Mouse (Mus musculus) embryonic facial prominence, embryonic 10.5 days (tissue): ENCODE measurements around the gene Lancl2. TPM values are rescaled to one million over a fixed set of nuclear protein-coding genes. Genes with fewer than 3 reads are reported as not detected.

Source experiments
- DNase-seq: peaks from one replicate; pipeline ENCODE4 v3.0.0-alpha.2; 2017; ENCODE audit warnings: low spot score
- H3K27ac ChIP-seq: fragments of 300-500 bp; sonication (generic); replicated peaks from 2 replicates; pipeline ENCODE4 v1.5.1; 2016; ENCODE audit warnings: mild to moderate bottlenecking
- H3K27me3 ChIP-seq: fragments of 300-500 bp; sonication (generic); replicated peaks from 2 replicates; pipeline ENCODE4 v1.6.1; 2016; ENCODE audit warnings: low read depth, mild to moderate bottlenecking; ENCODE audit not compliant: poor library complexity, severe bottlenecking
- H3K36me3 ChIP-seq: fragments of 300-500 bp; sonication (generic); replicated peaks from 2 replicates; pipeline ENCODE4 v1.6.1; 2016; ENCODE audit warnings: mild to moderate bottlenecking, moderate library complexity
- H3K4me1 ChIP-seq: fragments of 300-500 bp; sonication (generic); 2 replicates; pipeline ENCODE4 v1.6.1; 2016
- H3K4me3 ChIP-seq: fragments of 300-500 bp; sonication (generic); 2 replicates; pipeline ENCODE4 v1.5.1; 2016; ENCODE audit warnings: mild to moderate bottlenecking, moderate library complexity
- H3K9me3 ChIP-seq: fragments of 300-500 bp; sonication (generic); 2 replicates; pipeline ENCODE4 v1.6.1; 2016; ENCODE audit warnings: mild to moderate bottlenecking
- WGBS: fragments of 180-500 bp; shearing (Covaris S2); methylation state at CpG from one replicate; pipeline ENCODE4 v1.1.7; 2016; 5-methylcytosine and 5-hydroxymethylcytosine counted together
- polyA plus RNA-seq: library from polyadenylated mRNA; unstranded; fragments of >200 nt; fragmentation: Nextera tagmentation; extraction: Ambion mirVana; gene quantifications from 2 replicates; pipeline ENCODE4 v1.2.1, GENCODE M21; 2016

The Lancl2 gene
- 33.8 and 36.6 TPM in 2 replicates for polyA plus RNA-seq

- Histone ChIP-seq H3K27ac (peak within 1 kb of the TSS; percentile 99), H3K9me3 (no peaks in the 10 kb centered on the region), H3K4me1 (peaks cover 15% of the 10 kb centered on the region), H3K4me3 (peak within 1 kb of the TSS; percentile 81), H3K27me3 (no peaks in the 10 kb centered on the region), H3K36me3 (no peaks in the 10 kb centered on the region)
- DNase-seq = no peak
- WGBS = under 1% methylated on average over 10 of the region's 10 CpGs
These were observed at the start of gene Lancl2 for GRCm38 (mm10) chr6:57702376-57702742. Lancl2 (plus strand) TSS chr6:57702540.

- no peak for DNase-seq
- no peak overlapping the region for H3K4me3 ChIP-seq
- H3K9me3 ChIP-seq = no peaks in the 10 kb centered on the region
- H3K36me3 ChIP-seq = no peaks in the 10 kb centered on the region
- 85% methylated on average over 4 of the region's 4 CpGs for WGBS
- no peak overlapping the region for H3K27ac ChIP-seq
- no peaks in the 10 kb centered on the region for H3K27me3 ChIP-seq
- no peaks in the 10 kb centered on the region for H3K4me1 ChIP-seq
These were observed 41.0 kb upstream of the Lancl2 start for GRCm38 (mm10) chr6:57661295-57661694.

GRCm38 (mm10) chr6:57684156-57684555, 18.2 kb upstream of the Lancl2 start:
- 88% methylated on average over 1 of the region's 1 CpGs for WGBS
- H3K4me3 ChIP-seq = no peak overlapping the region
- peaks cover 59% of the 10 kb centered on the region for H3K36me3 ChIP-seq

GRCm38 (mm10) chr6:57691467-57692261, 10.7 kb upstream of the Lancl2 start, which contains the start of gene Pyurf:
Pyurf (minus strand) TSS chr6:57692078.
- Histone ChIP-seq H3K9me3 (no peaks in the 10 kb centered on the region), H3K27me3 (no peaks in the 10 kb centered on the region), H3K4me1 (no peaks in the 10 kb centered on the region; the same call in none of the 2 replicates), H3K27ac (peak within 1 kb of the TSS; percentile 97), H3K4me3 (peak within 1 kb of the TSS; percentile 80), H3K36me3 (peaks cover 31% of the 10 kb centered on the region)
- under 1% methylated on average over 52 of the region's 52 CpGs for WGBS
- DNase-seq = peak; percentile 94

More at GRCm38 (mm10) chr6:57684156-57684555, 18.2 kb upstream of the Lancl2 start:
- Histone ChIP-seq H3K9me3 (peaks cover 25% of the 10 kb centered on the region; the same call in 1 of the 2 replicates), H3K4me1 (no peaks in the 10 kb centered on the region), H3K27ac (no peak overlapping the region), H3K27me3 (no peaks in the 10 kb centered on the region)
- DNase-seq = no peak

GRCm38 (mm10) chr6:57693116-57693515, 9.2 kb upstream of the Lancl2 start:
- H3K27ac ChIP-seq = no peak overlapping the region
- H3K4me1 ChIP-seq = no peaks in the 10 kb centered on the region; the same call in none of the 2 replicates
- no peaks in the 10 kb centered on the region for H3K27me3 ChIP-seq
- DNase-seq = no peak
- no peaks in the 10 kb centered on the region for H3K9me3 ChIP-seq
- 87% methylated on average over 3 of the region's 3 CpGs for WGBS
- H3K4me3 ChIP-seq = no peak overlapping the region
- H3K36me3 ChIP-seq = peaks cover 17% of the 10 kb centered on the region

- Histone ChIP-seq H3K27me3 (no peaks in the 10 kb centered on the region), H3K9me3 (no peaks in the 10 kb centered on the region), H3K27ac (no peak overlapping the region; the same call in 1 of the 2 replicates), H3K4me3 (peak overlapping the region; percentile 81), H3K4me1 (peaks cover 15% of the 10 kb centered on the region), H3K36me3 (no peaks in the 10 kb centered on the region)
- no peak for DNase-seq
- WGBS = 66% methylated on average over 4 of the region's 4 CpGs
These were observed 654 bp upstream of the Lancl2 start for GRCm38 (mm10) chr6:57701686-57702085.

- no peaks in the 10 kb centered on the region for H3K36me3 ChIP-seq
- peaks cover 15% of the 10 kb centered on the region for H3K4me1 ChIP-seq
- no peaks in the 10 kb centered on the region for H3K9me3 ChIP-seq
- under 1% methylated on average over 59 of the region's 59 CpGs for WGBS
- peak overlapping the region; percentile 81 for H3K4me3 ChIP-seq
- DNase-seq = peak; percentile 95
- H3K27ac ChIP-seq = peak overlapping the region; percentile 99
- no peaks in the 10 kb centered on the region for H3K27me3 ChIP-seq
These were observed 581 bp downstream of the Lancl2 start for GRCm38 (mm10) chr6:57702743-57703499.

GRCm38 (mm10) chr6:57703703-57704102, 1.4 kb downstream of the Lancl2 start:
- H3K27ac ChIP-seq = peak overlapping the region; percentile 99
- peak overlapping the region; percentile 81 for H3K4me3 ChIP-seq

GRCm38 (mm10) chr6:57706721-57707120, 4.4 kb downstream of the Lancl2 start:
- H3K27me3 ChIP-seq = no peaks in the 10 kb centered on the region
- no peaks in the 10 kb centered on the region for H3K36me3 ChIP-seq
- no peak overlapping the region for H3K4me3 ChIP-seq
- H3K4me1 ChIP-seq = peaks cover 9% of the 10 kb centered on the region
- no peaks in the 10 kb centered on the region for H3K9me3 ChIP-seq
- WGBS = 96% methylated on average over 1 of the region's 1 CpGs
- H3K27ac ChIP-seq = no peak overlapping the region
- no peak for DNase-seq

More at GRCm38 (mm10) chr6:57703703-57704102, 1.4 kb downstream of the Lancl2 start:
- Histone ChIP-seq H3K27me3 (no peaks in the 10 kb centered on the region), H3K36me3 (no peaks in the 10 kb centered on the region), H3K4me1 (peaks cover 15% of the 10 kb centered on the region), H3K9me3 (no peaks in the 10 kb centered on the region)
- DNase-seq = no peak
- WGBS = 43% methylated on average over 2 of the region's 2 CpGs

GRCm38 (mm10) chr6:57711726-57712125, 9.4 kb downstream of the Lancl2 start:
- Histone ChIP-seq H3K9me3 (no peaks in the 10 kb centered on the region), H3K27me3 (no peaks in the 10 kb centered on the region), H3K4me1 (no peaks in the 10 kb centered on the region), H3K4me3 (no peak overlapping the region), H3K27ac (no peak overlapping the region), H3K36me3 (peaks cover 6% of the 10 kb centered on the region; the same call in 1 of the 2 replicates)
- 40% methylated on average over 1 of the region's 1 CpGs for WGBS
- no peak for DNase-seq

GRCm38 (mm10) chr6:57721347-57721746, 19.0 kb downstream of the Lancl2 start:
- no peaks in the 10 kb centered on the region for H3K4me1 ChIP-seq
- H3K36me3 ChIP-seq = peaks cover 22% of the 10 kb centered on the region
- no peak overlapping the region for H3K27ac ChIP-seq
- DNase-seq = no peak
- H3K4me3 ChIP-seq = no peak overlapping the region
- H3K9me3 ChIP-seq = no peaks in the 10 kb centered on the region
- no peaks in the 10 kb centered on the region for H3K27me3 ChIP-seq
- WGBS = 97% methylated on average over 1 of the region's 1 CpGs

GRCm38 (mm10) chr6:57742749-57743148, 40.4 kb downstream of the Lancl2 start:
- WGBS = 89% methylated on average over 1 of the region's 1 CpGs
- no peak for DNase-seq
- no peaks in the 10 kb centered on the region for H3K27me3 ChIP-seq
- no peaks in the 10 kb centered on the region for H3K4me1 ChIP-seq
- H3K9me3 ChIP-seq = no peaks in the 10 kb centered on the region
- H3K27ac ChIP-seq = no peak overlapping the region
- H3K4me3 ChIP-seq = no peak overlapping the region
- peaks cover 4% of the 10 kb centered on the region; the same call in 1 of the 2 replicates for H3K36me3 ChIP-seq
